Mouse (Mus musculus) lung, postnatal 0 days (tissue): ENCODE measurements around the gene Sirt3. TPM values are rescaled to one million over a fixed set of nuclear protein-coding genes. Genes with fewer than 3 reads are reported as not detected.

Source experiments
- ATAC-seq: fragments of 200-750 bp; cut with Nextera tagmentation; 2 replicates; pipeline ENCODE4 v1.8.0; 2017; ENCODE audit warnings: moderate library complexity
- DNase-seq: peaks from one replicate; pipeline ENCODE4 v3.0.0-alpha.2; 2016; ENCODE audit warnings: low spot score
- H3K27ac ChIP-seq: fragments of 300-500 bp; sonication (generic); 2 replicates; pipeline ENCODE4 v1.5.1; 2014; ENCODE audit warnings: antibody characterized with exemption, mild to moderate bottlenecking, low read length, mixed read lengths
- H3K27me3 ChIP-seq: fragments of 300-500 bp; sonication (generic); replicated peaks from 2 replicates; pipeline ENCODE4 v1.6.1; 2014; ENCODE audit warnings: low read length, mixed read lengths; ENCODE audit not compliant: insufficient read depth
- H3K36me3 ChIP-seq: fragments of 300-500 bp; sonication (generic); 2 replicates; pipeline ENCODE4 v1.6.1; 2014; ENCODE audit warnings: low read length, mixed read lengths; ENCODE audit not compliant: insufficient read depth
- H3K4me1 ChIP-seq: fragments of 300-500 bp; sonication (generic); 2 replicates; pipeline ENCODE4 v1.6.1; 2014; ENCODE audit warnings: antibody characterized with exemption, low read depth, low read length, mixed read lengths; ENCODE audit not compliant: insufficient read depth
- H3K4me2 ChIP-seq: fragments of 300-500 bp; sonication (generic); replicated peaks from 2 replicates; pipeline ENCODE4 v1.6.1; 2014; ENCODE audit warnings: low read depth, mild to moderate bottlenecking, low read length, moderate library complexity, mixed read lengths
- H3K4me3 ChIP-seq: fragments of 300-500 bp; sonication (generic); 2 replicates; pipeline ENCODE4 v1.5.1; 2014; ENCODE audit warnings: low read depth, low read length
- H3K9ac ChIP-seq: fragments of 300-500 bp; sonication (generic); replicated peaks from 2 replicates; pipeline ENCODE4 v1.6.1; 2014; ENCODE audit warnings: low read depth, mild to moderate bottlenecking
- H3K9me3 ChIP-seq: fragments of 300-500 bp; sonication (generic); 2 replicates; pipeline ENCODE4 v1.6.1; 2016; ENCODE audit warnings: low read length, mixed read lengths
- CTCF ChIP-seq: IDR thresholded peaks from 2 replicates; pipeline ENCODE4 v1.5.1; 2016; ENCODE audit warnings: antibody characterized with exemption, mild to moderate bottlenecking
- EP300 ChIP-seq: IDR thresholded peaks from 2 replicates; pipeline ENCODE4 v1.6.1; 2016; ENCODE audit warnings: antibody characterized with exemption, mild to moderate bottlenecking, control low read depth
- WGBS: fragments of 180-500 bp; shearing (Covaris S2); extraction: QIAGEN DNeasy Blood & Tissue Kit; methylation state at CpG from one replicate; pipeline ENCODE4 v1.1.7; 2014; 5-methylcytosine and 5-hydroxymethylcytosine counted together
- polyA plus RNA-seq: library from polyadenylated mRNA; unstranded; fragments of >200 nt; fragmentation: Nextera tagmentation; extraction: Ambion mirVana; gene quantifications from 2 replicates; pipeline ENCODE4 v1.2.1, GENCODE M21; 2015

The Sirt3 gene
- polyA plus RNA-seq, 1 experiment from 2014 or later = 23.7 TPM

- Histone ChIP-seq H3K9me3 (no peaks in the 10 kb centered on the region), H3K9ac (peak overlapping the region; percentile 60; the same call in 1 of the 2 replicates), H3K36me3 (peaks cover 15% of the 10 kb centered on the region), H3K4me1 (peaks cover 21% of the 10 kb centered on the region), H3K4me3 (peak overlapping the region; percentile 76), H3K27ac (peak overlapping the region; percentile 98), H3K4me2 (peak overlapping the region; percentile 91), H3K27me3 (no peaks in the 10 kb centered on the region)
- no peak for TF ChIP-seq EP300
- TF ChIP-seq CTCF = no peak
- no peak for DNase-seq
- WGBS = 70% methylated on average over 9 of the region's 9 CpGs
- ATAC-seq = no peak
Measured at GRCm38 (mm10) chr7:140855181-140855580, 26.9 kb downstream of the Sirt3 start.

GRCm38 (mm10) chr7:140854483-140854882, 27.6 kb downstream of the Sirt3 start:
- H3K36me3 ChIP-seq = peaks cover 15% of the 10 kb centered on the region
- ATAC-seq = no peak
- DNase-seq = no peak
- peaks cover 21% of the 10 kb centered on the region for H3K4me1 ChIP-seq
- no peaks in the 10 kb centered on the region for H3K9me3 ChIP-seq
- WGBS = 89% methylated on average over 18 of the region's 18 CpGs
- no peak overlapping the region for H3K27ac ChIP-seq
- H3K4me3 ChIP-seq = no peak overlapping the region
- H3K9ac ChIP-seq = no peak overlapping the region
- TF ChIP-seq EP300 (no peak), CTCF (no peak)
- no peaks in the 10 kb centered on the region for H3K27me3 ChIP-seq
- H3K4me2 ChIP-seq = no peak overlapping the region

- Histone ChIP-seq H3K4me3 (no peak overlapping the region), H3K4me1 (peaks cover 17% of the 10 kb centered on the region), H3K27ac (no peak overlapping the region), H3K9me3 (no peaks in the 10 kb centered on the region), H3K36me3 (peaks cover 15% of the 10 kb centered on the region), H3K4me2 (no peak overlapping the region), H3K27me3 (no peaks in the 10 kb centered on the region), H3K9ac (no peak overlapping the region)
- no peak for DNase-seq
- TF ChIP-seq CTCF (no peak), EP300 (no peak)
- no peak for ATAC-seq
- 81% methylated on average over 9 of the region's 9 CpGs for WGBS
Measured at GRCm38 (mm10) chr7:140853386-140853785, 28.7 kb downstream of the Sirt3 start.

DNA sequence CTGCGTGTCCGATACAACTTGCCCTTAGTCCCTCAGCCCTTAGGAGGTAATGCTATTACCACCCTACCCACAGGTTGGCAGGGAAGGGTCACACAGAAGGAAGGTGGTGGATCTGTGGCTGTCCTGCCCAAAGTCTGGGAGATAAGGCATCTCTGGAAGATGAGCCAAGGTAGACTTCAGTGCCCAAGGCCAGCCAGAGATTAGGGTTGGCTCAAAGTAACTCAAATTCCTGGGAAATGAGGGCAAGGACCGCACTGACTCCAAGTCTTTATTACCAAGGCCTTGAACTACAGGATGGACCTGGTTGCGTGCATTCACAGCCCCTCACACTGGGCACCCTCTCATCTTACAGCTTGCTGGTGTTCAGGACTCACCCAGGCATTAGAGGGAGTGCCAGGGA, 30.2 kb downstream of the Sirt3 start:
- Histone ChIP-seq H3K9me3 (no peaks in the 10 kb centered on the region), H3K27me3 (no peaks in the 10 kb centered on the region), H3K4me2 (no peak overlapping the region), H3K4me1 (peaks cover 9% of the 10 kb centered on the region; the same call in 1 of the 2 replicates), H3K27ac (no peak overlapping the region), H3K9ac (no peak overlapping the region), H3K4me3 (no peak overlapping the region), H3K36me3 (peaks cover 15% of the 10 kb centered on the region)
- 94% methylated on average over 4 of the region's 4 CpGs for WGBS
- ATAC-seq (no peak), DNase-seq (no peak)
- no peak for TF ChIP-seq CTCF
- TF ChIP-seq EP300 = no peak

- H3K27ac ChIP-seq = no peak overlapping the region
- no peaks in the 10 kb centered on the region for H3K4me1 ChIP-seq
- H3K4me3 ChIP-seq = no peak overlapping the region
- TF ChIP-seq EP300 (no peak), CTCF (no peak)
- H3K9ac ChIP-seq = no peak overlapping the region
- DNase-seq (no peak), ATAC-seq (no peak)
- no peaks in the 10 kb centered on the region for H3K9me3 ChIP-seq
- H3K27me3 ChIP-seq = no peaks in the 10 kb centered on the region; the same call in 1 of the 2 replicates
- WGBS = 92% methylated on average over 10 of the region's 10 CpGs
- H3K36me3 ChIP-seq = peaks cover 15% of the 10 kb centered on the region
- no peak overlapping the region for H3K4me2 ChIP-seq
Measured at GRCm38 (mm10) chr7:140848591-140848990, 33.5 kb downstream of the Sirt3 start.

DNA sequence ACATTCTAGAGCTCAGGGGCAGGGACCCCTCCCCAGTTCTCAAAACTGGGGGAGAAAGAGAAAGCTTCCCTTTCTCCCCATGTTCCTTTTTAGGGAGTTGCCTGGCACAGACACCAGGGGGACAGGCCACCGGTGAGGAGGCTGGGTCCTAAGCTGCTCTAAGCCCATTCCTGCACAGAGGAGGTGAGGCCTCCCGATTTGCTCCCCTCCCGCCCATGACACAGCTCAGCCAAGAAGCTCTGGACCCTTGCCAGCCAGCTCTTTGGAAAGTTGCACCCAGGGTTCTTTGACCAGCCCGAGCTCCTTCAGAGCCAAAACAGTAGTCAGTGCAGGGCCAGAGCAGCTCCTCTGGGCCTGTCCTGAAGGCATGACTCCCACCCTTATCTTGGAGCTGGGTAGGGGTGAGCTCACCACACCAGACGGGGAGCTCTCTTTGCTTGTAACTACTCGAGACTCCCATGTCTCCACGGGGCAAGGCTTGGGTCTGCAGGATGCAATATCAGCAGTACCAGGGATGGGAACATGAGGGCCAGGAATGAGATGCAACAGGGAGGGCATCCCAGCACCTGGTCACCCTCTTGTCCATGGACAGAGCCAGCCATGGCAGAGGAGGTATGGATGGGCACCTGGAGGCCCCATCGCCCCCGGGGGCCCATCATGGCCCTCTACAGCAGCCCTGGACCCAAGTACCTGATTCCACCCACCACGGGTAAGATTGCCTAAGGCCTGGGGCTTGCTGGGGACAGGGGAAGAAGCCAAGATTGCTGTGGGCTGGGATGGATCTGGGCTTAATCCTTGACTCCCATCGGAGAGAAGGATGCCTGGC, 34.1 kb downstream of the Sirt3 start, which contains the start of gene Odf3:
Gene Odf3 (plus strand): TSS at position 51 of the 826 bp plus-strand sequence.
- Histone ChIP-seq H3K4me1 (no peaks in the 10 kb centered on the region), H3K27ac (no peak within 1 kb of the TSS), H3K9me3 (no peaks in the 10 kb centered on the region), H3K9ac (no peak within 1 kb of the TSS), H3K36me3 (peaks cover 12% of the 10 kb centered on the region), H3K4me3 (no peak within 1 kb of the TSS), H3K27me3 (no peaks in the 10 kb centered on the region; the same call in 1 of the 2 replicates), H3K4me2 (no peak within 1 kb of the TSS)
- ATAC-seq = no peak
- TF ChIP-seq EP300 (no peak), CTCF (no peak)
- WGBS = 43% methylated on average over 11 of the region's 11 CpGs
- DNase-seq = peak; percentile 50
